Mouse (Mus musculus): ENCODE data around the gene Rnf133.

Gene Rnf133

GRCm38 (mm10) chr6:23650205-23650604 is at the start of gene Rnf133:
Gene Rnf133, minus strand, starts transcription at chr6:23650305.
- no peak for DNase-seq (ENCODE audit: low read depth, low spot score)

GRCm38 (mm10) chr6:23678172-23678571 is 28.1 kb upstream of the Rnf133 start:
- DNase-seq (ENCODE audit: low read depth, low spot score): no peak

DNA sequence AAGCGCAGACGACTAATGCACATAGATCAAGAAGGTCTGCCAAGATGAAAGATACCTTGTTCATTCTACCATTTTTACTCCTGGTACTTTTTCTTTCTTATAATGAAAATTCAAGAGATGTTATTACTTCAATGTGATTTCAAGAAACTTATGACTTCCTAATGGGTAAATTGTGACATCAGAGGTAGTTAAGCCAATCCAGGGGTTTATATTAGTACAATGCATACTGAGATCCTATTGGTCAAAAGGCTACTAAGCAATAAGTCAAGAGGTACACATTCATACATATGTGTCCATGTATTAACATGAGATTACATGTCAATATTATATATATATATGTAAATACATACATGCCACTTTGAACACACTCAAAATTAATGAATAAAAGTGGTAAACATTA is 4.9 kb upstream of the Rnf133 start, which contains the start of gene Rnf148:
Gene Rnf148, minus strand, starts transcription at position 101 of the 400 bp plus-strand sequence.
- DNase-seq (ENCODE audit: low read depth, low spot score): no peak

DNA sequence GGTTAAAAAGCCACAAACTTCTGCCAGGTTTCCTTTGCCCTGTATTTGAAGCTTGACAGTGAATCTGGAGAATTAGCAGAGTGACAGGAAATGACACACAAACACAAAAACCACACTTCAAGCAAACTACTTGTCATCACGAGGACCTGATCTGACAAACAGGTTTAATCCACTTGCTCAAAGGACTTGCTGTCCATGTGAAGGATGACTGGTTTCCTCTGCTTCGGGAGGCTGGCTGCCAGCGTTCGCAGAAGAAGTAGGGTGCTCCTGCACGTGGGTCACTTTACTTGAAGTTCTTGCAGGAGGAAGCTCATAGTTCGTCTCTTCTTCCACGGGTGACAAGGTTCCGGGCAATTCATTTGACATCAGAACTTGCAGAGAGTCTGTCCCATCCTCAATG is 1.4 kb downstream of the Rnf133 start:
- no peak for DNase-seq (ENCODE audit: low read depth, low spot score)

DNA sequence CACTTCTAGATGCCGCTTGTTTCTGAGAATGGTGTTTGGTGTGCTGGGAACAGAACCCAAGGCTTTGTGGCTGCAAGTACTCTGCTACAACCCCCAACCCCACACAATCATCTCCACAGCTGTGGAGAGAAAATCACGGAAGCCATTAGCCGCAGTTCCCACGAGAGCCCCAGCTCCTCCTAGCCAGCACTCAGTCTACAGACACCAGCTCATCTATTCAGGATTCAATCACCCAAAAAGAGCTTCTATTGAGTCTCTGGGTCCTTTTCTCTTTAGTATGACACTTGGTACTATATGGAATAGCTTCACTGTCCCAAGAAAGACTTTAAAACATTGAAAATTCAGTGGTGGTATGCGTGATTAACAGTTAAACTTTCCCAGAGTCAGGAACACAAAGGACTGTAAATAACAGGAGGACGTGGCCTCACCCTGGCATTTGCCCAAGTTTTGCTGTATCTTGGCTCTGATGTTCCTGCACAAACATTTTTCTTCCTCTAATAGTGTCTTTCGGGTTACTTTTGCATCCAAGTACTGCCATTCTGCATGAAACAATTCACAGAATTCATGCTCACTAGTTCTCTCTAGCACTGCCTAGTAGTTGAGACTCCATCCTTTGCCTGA is 2.4 kb downstream of the Rnf133 start:
- no peak for DNase-seq (ENCODE audit: low read depth, low spot score)

DNA sequence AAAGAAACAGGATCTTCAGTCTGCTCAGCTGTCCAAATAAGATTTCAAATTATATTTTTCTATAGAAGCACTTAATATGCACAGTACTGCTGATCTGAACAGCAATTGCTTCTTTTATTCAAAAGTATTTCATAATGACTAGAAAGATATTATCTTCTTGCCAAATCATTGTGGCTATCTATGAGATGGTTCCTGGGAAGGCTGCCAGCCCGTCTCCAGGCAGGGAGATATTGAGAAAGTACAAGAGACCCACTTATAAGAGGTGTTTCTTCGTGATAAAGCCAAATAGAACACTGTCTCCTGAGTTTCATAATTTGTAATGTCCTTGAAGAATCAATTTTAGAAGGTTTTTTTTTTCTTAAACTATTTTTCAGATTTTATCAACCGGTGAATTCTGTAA is 13.0 kb downstream of the Rnf133 start:
- no peak for DNase-seq (ENCODE audit: low read depth, low spot score)

- no peak for DNase-seq (ENCODE audit: low read depth, low spot score)
These were observed 14.9 kb downstream of the Rnf133 start for GRCm38 (mm10) chr6:23635208-23635607.

- no peak for DNase-seq (ENCODE audit: low read depth, low spot score)
These were observed 16.1 kb downstream of the Rnf133 start for GRCm38 (mm10) chr6:23634016-23634415.

DNA sequence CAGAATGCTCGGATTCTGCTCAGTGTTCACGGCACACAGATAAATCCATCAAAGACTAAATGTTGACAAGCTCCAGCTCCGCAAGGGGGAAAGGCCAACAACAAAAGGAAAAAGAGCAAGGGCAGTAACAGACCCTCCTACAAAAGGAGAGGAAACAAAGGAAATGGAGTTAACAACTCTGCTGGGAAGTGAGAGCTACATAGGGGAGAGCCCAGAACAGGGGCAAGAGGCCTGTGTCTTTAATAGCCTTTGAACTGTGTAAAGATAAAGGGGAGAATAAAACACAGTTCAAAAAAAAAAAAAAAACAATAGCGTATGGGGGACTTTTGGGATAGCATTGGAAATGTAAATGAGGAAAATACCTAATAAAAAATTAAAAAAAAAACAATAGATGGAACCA is 19.6 kb downstream of the Rnf133 start:
- DNase-seq (ENCODE audit: low read depth, low spot score): no peak

All from skeletal muscle tissue, adult 2 months (tissue).